Mouse (Mus musculus) heart, embryonic 12.5 days (tissue): Measurements from ENCODE around the gene Prr12. TPM values are rescaled to one million over a fixed set of nuclear protein-coding genes. Genes with fewer than 3 reads are reported as not detected.

Source experiments
- ATAC-seq: fragments of 200-750 bp; cut with Nextera tagmentation; 2 replicates; pipeline ENCODE4 v1.8.0; 2017; ENCODE audit warnings: moderate TSS enrichment, moderate library complexity; ENCODE audit not compliant: insufficient number of reproducible peaks, low FRiP score
- H3K27ac ChIP-seq: fragments of 300-500 bp; sonication (generic); 2 replicates; pipeline ENCODE4 v1.5.1; 2016; ENCODE audit warnings: mild to moderate bottlenecking, moderate library complexity; ENCODE audit not compliant: poor library complexity, severe bottlenecking
- H3K27me3 ChIP-seq: fragments of 300-500 bp; sonication (generic); replicated peaks from 2 replicates; pipeline ENCODE4 v1.6.1; 2016; ENCODE audit warnings: mild to moderate bottlenecking, moderate library complexity
- H3K36me3 ChIP-seq: fragments of 300-500 bp; sonication (generic); 2 replicates; pipeline ENCODE4 v1.6.1; 2016; ENCODE audit warnings: mild to moderate bottlenecking, moderate library complexity
- H3K4me1 ChIP-seq: fragments of 300-500 bp; sonication (generic); replicated peaks from 2 replicates; pipeline ENCODE4 v1.6.1; 2016; ENCODE audit warnings: mild to moderate bottlenecking
- H3K4me2 ChIP-seq: fragments of 300-500 bp; sonication (generic); 2 replicates; pipeline ENCODE4 v1.6.1; 2016; ENCODE audit warnings: mild to moderate bottlenecking, moderate library complexity
- H3K4me3 ChIP-seq: fragments of 300-500 bp; sonication (generic); 2 replicates; pipeline ENCODE4 v1.5.1; 2016; ENCODE audit warnings: mild to moderate bottlenecking
- H3K9ac ChIP-seq: fragments of 300-500 bp; sonication (generic); 2 replicates; pipeline ENCODE4 v1.6.1; 2016; ENCODE audit warnings: mild to moderate bottlenecking, moderate library complexity
- H3K9me3 ChIP-seq: fragments of 300-500 bp; sonication (generic); replicated peaks from 2 replicates; pipeline ENCODE4 v1.6.1; 2016; ENCODE audit warnings: mild to moderate bottlenecking, moderate library complexity
- WGBS: fragments of 180-500 bp; shearing (Covaris S2); methylation state at CpG from one replicate; pipeline ENCODE4 v1.1.7; 2016; 5-methylcytosine and 5-hydroxymethylcytosine counted together
- polyA plus RNA-seq: library from polyadenylated mRNA; unstranded; fragments of >200 nt; fragmentation: Nextera tagmentation; extraction: Ambion mirVana; gene quantifications from 2 replicates; pipeline ENCODE4 v1.2.1, GENCODE M21; 2016

The Prr12 gene
- polyA plus RNA-seq, 1 experiment from 2014 or later, result 7.1 TPM

DNA sequence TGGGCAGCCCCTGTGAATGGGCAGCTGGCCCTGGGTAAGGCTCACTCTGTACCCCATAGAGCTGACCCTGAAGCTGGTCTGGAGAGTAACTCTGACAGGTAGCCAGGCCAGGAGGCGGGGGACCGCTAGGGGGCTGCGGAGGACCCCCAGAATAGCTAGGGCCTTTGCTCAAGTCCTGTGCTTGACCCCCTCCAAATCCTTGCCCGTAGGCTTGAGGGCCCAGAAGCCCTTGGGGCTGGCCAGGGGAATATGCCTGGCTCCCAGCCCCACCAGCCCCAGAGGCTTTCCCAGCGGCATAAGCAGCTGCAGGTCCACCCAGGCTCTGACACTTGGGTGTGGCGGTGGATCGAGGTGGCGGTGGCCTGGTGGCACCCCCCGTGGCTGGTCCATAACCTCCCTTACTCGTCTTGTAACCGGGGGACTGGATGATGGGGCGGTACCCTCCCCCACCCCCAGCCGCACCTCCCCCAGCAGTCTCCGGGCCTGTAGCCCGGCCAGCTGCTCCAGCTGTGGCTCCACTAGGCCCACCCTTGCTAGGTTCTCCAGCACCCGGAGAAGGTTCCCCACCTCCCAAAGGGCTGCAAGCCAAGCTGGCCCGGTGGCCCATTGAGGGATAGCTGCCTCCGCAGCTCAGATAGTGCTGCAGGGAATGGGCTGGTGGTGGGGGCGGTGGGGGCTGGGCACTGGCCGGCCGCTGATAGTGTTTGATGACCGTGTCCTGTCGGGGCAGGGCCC lies 3.6 kb downstream of the Prr12 start:
- Histone ChIP-seq H3K4me2 (no peak overlapping the region), H3K4me3 (no peak overlapping the region), H3K36me3 (peaks cover 67% of the 10 kb centered on the region), H3K9ac (no peak overlapping the region), H3K9me3 (no peaks in the 10 kb centered on the region), H3K27me3 (no peaks in the 10 kb centered on the region), H3K27ac (no peak overlapping the region), H3K4me1 (peaks cover 21% of the 10 kb centered on the region)
- ATAC-seq, result no peak
- WGBS, result 93% methylated on average over 23 of the region's 23 CpGs

DNA sequence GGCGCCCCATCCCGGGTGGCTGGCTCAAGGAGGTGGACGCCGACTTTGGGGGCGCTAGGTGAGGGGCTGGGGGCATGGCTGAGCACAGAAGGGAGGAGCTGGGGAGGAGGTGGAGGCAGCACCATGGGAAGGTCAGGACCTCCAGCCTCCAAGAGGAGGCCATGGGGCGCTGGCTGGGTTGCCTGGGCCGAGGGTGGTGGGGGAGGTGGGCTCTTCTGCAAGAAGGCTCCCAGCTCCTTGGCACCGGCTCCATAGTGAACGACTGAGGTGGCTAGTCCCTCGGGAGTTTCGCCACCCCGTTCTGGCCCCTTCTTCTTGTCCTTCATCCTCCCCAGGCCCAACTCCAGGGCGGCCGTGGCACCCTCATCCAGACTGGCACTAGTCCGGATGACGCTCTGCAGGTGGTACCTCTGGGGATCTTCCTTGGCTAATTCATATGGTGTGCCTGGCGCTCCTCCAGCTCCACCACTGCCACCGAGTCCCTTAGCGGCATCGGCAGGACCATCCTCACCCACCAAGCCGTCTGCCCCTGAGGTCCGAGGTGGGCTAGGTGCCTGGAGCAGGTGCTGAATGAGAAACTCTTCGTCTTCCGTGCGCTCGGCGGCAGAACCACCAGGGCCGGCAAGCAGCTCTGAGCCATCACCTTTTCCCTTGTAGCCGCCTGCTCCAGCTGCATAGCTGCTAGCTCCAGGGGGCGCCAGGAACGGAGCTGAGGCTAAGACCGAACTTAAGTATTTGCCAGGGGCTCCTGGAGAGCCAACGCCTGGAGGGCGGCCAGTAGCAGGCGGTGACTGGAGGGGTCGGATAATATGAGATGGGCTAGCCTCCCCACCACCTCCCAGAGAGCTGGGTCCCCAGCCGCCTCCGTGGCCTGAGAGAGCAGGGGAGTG lies 4.4 kb downstream of the Prr12 start:
- ATAC-seq, result no peak
- Histone ChIP-seq H3K9ac (no peak overlapping the region), H3K4me2 (no peak overlapping the region), H3K36me3 (peaks cover 75% of the 10 kb centered on the region), H3K9me3 (no peaks in the 10 kb centered on the region), H3K4me3 (no peak overlapping the region), H3K27me3 (no peaks in the 10 kb centered on the region), H3K4me1 (peaks cover 21% of the 10 kb centered on the region), H3K27ac (no peak overlapping the region)
- 92% methylated on average over 38 of the region's 38 CpGs for WGBS

DNA sequence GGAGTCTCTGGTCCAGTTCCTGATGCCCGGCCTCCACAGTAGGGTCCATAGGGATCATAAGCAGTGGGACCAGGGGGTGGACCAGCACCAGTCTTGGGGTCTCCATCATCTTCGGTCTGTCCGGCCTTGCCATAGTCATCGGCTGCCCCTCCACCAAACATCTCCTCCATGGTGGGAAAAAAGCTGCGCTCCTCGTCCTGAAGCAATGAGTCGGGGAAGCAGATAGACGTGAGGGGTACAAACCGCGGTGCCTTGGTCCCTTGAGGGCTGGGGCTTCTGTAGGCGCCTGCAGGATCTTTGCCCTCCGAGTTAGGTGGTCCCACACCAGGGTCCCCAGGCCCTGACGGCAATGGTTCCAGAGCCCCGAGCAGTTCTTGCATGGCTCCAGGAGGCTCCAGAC lies 5.2 kb downstream of the Prr12 start:
- 96% methylated on average over 14 of the region's 14 CpGs for WGBS

DNA sequence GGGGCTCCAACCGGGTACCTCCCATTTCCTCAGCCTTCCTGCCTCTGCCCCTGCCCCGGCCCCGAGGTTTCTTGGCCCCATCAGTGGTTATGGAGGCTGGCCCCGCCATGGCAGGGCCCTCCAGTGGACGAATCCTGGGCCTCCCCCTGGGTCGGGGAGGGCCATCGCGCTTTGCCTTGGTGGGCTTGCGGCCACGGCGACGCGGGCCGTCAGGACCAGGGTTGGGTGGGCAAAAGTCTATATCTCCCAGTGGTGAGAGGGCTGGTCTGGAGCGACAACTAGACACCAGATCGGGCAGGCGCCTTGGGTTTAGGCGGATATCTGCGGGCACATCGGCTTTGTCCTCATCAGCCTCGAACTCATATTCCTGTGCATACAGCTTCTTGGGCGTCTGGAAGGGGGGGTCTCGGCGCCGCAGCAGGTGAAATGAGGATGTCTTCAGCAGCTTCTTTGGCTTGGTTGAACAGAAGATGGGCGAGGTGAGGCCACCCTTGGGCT lies 5.8 kb downstream of the Prr12 start:
- H3K4me3 ChIP-seq, result no peak overlapping the region
- no peak overlapping the region for H3K27ac ChIP-seq
- no peak overlapping the region for H3K9ac ChIP-seq
- no peak overlapping the region for H3K4me2 ChIP-seq
- peaks cover 89% of the 10 kb centered on the region for H3K36me3 ChIP-seq
- ATAC-seq, result no peak
- no peaks in the 10 kb centered on the region for H3K27me3 ChIP-seq
- H3K9me3 ChIP-seq, result no peaks in the 10 kb centered on the region
- 94% methylated on average over 26 of the region's 26 CpGs for WGBS
- H3K4me1 ChIP-seq, result peaks cover 19% of the 10 kb centered on the region

More for the DNA sequence above, 5.2 kb downstream of the Prr12 start:
- no peak overlapping the region for H3K4me3 ChIP-seq
- H3K9me3 ChIP-seq, result no peaks in the 10 kb centered on the region
- no peak overlapping the region for H3K27ac ChIP-seq
- peaks cover 21% of the 10 kb centered on the region for H3K4me1 ChIP-seq
- H3K4me2 ChIP-seq, result no peak overlapping the region
- H3K36me3 ChIP-seq, result peaks cover 83% of the 10 kb centered on the region
- ATAC-seq, result no peak
- no peak overlapping the region for H3K9ac ChIP-seq
- H3K27me3 ChIP-seq, result no peaks in the 10 kb centered on the region

DNA sequence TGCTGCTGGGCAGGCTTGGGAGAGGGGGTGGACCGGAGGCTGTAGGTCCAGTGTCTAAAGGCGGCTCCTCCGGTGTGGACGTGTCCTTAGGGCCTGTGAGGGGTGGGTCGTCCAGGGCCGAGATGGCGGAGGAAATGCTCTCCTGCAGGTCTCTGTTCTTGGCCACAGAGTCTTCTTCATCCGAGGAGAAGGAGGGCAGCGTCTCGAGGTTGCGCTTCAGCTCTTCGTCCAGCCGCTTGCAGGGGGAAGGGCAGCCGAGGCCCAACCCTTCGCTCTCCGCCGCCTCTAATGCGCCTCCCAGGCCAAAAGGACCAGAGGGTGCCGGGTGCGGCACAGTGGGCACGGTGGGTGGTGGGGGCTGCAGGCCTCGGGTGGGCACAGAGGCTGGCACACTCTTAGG lies 6.9 kb downstream of the Prr12 start:
- H3K9ac ChIP-seq, result no peak overlapping the region
- 93% methylated on average over 22 of the region's 22 CpGs for WGBS
- no peak overlapping the region for H3K4me3 ChIP-seq

DNA sequence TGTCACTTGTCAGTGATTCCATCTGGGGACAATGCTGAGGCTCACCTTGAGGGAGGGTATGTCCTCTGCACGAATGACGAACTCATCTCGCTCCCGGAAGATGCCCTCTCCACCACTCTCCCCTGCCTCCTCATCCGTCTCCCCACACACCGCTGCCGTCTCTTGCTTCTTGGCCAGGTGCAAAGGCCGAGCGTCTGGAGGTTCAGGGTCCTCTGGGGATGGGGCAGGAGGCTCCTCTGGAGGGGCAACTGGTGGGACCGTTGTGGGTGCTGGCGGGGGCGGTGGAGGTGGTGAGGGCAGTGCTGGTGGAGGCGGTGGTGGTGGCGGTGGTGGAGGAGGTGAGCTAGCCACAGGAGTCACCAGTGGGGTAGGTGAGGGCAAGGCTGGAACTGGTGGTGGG lies 9.4 kb downstream of the Prr12 start:
- Histone ChIP-seq H3K27ac (no peak overlapping the region), H3K36me3 (peaks cover 98% of the 10 kb centered on the region), H3K4me1 (no peaks in the 10 kb centered on the region), H3K4me2 (no peak overlapping the region), H3K9me3 (no peaks in the 10 kb centered on the region), H3K4me3 (no peak overlapping the region), H3K9ac (no peak overlapping the region), H3K27me3 (no peaks in the 10 kb centered on the region)
- WGBS, result 97% methylated on average over 14 of the region's 14 CpGs
- ATAC-seq, result no peak

More for the DNA sequence above, 6.9 kb downstream of the Prr12 start:
- ATAC-seq, result no peak
- H3K36me3 ChIP-seq, result peaks cover 99% of the 10 kb centered on the region
- H3K9me3 ChIP-seq, result no peaks in the 10 kb centered on the region
- H3K27me3 ChIP-seq, result no peaks in the 10 kb centered on the region
- H3K27ac ChIP-seq, result no peak overlapping the region
- peaks cover 8% of the 10 kb centered on the region for H3K4me1 ChIP-seq
- H3K4me2 ChIP-seq, result no peak overlapping the region

DNA sequence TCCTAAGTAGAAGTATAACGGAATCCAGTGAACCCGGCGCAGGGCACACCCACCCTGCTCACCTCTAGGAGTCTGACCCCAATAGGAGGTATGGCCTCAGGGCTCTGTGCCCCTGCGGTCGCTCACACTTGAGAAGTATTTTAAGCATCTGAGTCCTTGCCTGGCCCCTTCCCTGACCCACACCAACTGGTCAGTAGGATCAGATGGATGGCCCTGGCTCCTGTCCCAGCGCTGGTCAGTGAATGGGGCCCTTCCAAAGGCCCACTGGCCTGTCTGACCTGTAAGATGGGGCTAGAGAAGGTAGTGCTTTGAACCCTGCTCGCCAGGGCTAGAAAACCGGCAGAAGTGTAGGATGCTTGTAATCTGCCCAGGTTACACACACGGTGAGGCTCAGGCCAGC lies 11.8 kb downstream of the Prr12 start:
- no peaks in the 10 kb centered on the region for H3K9me3 ChIP-seq
- H3K36me3 ChIP-seq, result peaks cover 98% of the 10 kb centered on the region
- WGBS, result 84% methylated on average over 9 of the region's 9 CpGs
- no peak overlapping the region for H3K27ac ChIP-seq
- H3K9ac ChIP-seq, result no peak overlapping the region
- H3K4me3 ChIP-seq, result no peak overlapping the region
- H3K4me2 ChIP-seq, result no peak overlapping the region
- ATAC-seq, result no peak
- H3K4me1 ChIP-seq, result no peaks in the 10 kb centered on the region
- no peaks in the 10 kb centered on the region for H3K27me3 ChIP-seq

DNA sequence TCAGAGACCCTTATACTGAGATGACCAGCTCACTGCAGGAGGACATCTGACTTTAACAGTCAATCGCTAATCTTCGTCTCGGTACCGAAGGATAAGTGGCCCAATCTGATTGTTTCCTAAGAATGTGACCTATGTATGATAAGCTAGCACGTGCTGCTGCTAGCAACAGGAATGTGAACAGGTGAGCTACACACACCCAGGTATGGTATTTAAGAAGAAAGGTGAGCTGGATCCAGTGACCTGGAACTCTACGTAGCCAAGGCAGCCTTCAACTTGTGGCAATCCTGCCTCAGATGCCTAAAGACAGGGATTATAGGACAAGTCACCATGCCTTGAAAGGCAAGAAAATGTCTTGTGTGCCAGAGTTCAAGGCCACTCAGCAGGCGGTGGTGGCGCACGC lies 14.3 kb downstream of the Prr12 start:
- H3K9ac ChIP-seq, result no peak overlapping the region
- no peak overlapping the region for H3K27ac ChIP-seq
- no peak overlapping the region for H3K4me3 ChIP-seq
- peaks cover 99% of the 10 kb centered on the region for H3K36me3 ChIP-seq
- H3K27me3 ChIP-seq, result no peaks in the 10 kb centered on the region
- WGBS, result 93% methylated on average over 9 of the region's 9 CpGs
- no peak overlapping the region for H3K4me2 ChIP-seq
- no peaks in the 10 kb centered on the region for H3K4me1 ChIP-seq
- no peak for ATAC-seq
- H3K9me3 ChIP-seq, result no peaks in the 10 kb centered on the region

DNA sequence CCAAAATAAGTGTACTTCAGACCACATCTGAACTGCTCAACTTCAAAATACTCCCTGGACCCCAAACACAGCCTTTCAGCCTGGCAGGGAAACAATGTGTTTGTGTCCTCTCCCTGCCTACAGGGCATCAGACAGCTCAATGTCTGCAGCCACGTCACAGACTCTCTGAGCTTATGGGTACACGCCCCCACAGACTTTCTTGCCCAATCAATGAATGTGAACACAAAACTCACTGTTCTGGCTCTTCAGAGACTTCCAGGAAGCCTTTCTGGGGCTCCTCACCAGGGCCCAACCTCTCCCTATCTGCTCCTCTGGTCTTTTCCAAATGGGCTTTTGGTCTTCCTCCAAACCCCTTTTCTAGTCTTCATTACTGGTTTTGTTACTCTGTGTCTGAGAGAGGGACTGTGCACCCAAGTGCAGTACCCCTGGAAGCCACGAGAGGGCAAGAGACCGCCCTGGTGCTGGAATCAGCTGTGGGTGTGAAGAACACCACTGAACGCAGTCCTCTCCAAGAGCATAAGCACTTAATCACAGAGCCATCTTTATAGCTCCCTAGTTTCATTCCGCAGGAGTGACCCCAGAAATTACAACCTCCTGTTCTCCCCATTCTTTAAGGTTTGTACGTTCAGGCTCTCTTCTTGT lies 14.8 kb downstream of the Prr12 start:
- no peak for ATAC-seq
- Histone ChIP-seq H3K9me3 (no peaks in the 10 kb centered on the region), H3K4me3 (no peak overlapping the region)

DNA sequence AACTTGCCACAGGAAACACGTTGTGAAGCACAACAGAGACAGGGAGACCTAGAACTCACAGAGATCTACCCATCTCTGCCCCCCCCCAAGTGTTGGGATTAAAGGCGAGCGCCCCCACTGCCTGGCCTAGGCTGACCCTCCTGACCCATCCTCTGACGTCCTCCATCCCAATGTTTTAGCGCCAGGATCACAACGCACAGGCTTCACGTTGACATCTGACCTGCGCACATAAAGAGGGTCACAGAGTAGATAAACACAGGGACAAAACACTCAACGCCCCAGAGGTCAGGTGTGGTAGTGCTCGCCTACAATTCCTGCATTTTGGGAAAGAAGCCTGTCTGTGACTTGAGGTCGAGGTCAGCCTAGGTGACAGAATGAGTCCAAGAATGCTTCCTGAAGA lies 16.0 kb downstream of the Prr12 start:
- Histone ChIP-seq H3K27ac (no peak overlapping the region), H3K9ac (no peak overlapping the region)
- WGBS, result 89% methylated on average over 11 of the region's 11 CpGs

More for the DNA sequence above, 14.8 kb downstream of the Prr12 start:
- Histone ChIP-seq H3K4me1 (no peaks in the 10 kb centered on the region), H3K9ac (no peak overlapping the region), H3K27me3 (no peaks in the 10 kb centered on the region), H3K36me3 (peaks cover 99% of the 10 kb centered on the region), H3K27ac (no peak overlapping the region), H3K4me2 (no peak overlapping the region)
- WGBS, result 69% methylated on average over 7 of the region's 7 CpGs

DNA sequence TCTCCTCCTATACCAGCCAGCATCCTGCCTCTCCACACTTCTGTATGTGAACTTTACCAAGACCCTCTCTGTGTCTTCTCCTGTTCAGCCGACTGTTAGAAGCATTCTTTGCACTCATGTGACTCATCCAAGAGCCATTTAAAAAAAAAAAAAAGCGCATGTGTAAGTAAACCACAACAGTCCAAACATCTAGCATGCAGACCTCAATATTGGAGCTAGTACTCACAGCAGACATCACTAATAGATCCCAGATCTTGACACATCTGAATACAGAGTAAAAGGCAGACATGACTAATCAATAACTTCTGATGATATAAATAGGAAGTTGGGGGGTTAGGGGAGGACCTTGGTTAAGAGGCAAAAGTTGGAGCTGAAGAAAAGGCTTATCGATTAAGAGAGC lies 17.1 kb downstream of the Prr12 start:
- no peak overlapping the region for H3K9ac ChIP-seq
- WGBS, result 95% methylated on average over 3 of the region's 3 CpGs
- H3K36me3 ChIP-seq, result peaks cover 99% of the 10 kb centered on the region
- H3K27ac ChIP-seq, result no peak overlapping the region
- H3K4me1 ChIP-seq, result no peaks in the 10 kb centered on the region
- H3K4me3 ChIP-seq, result no peak overlapping the region
- no peaks in the 10 kb centered on the region for H3K9me3 ChIP-seq
- no peak overlapping the region for H3K4me2 ChIP-seq
- H3K27me3 ChIP-seq, result no peaks in the 10 kb centered on the region
- ATAC-seq, result no peak

More for the DNA sequence above, 16.0 kb downstream of the Prr12 start:
- Histone ChIP-seq H3K4me1 (no peaks in the 10 kb centered on the region), H3K4me2 (no peak overlapping the region), H3K4me3 (no peak overlapping the region), H3K27me3 (no peaks in the 10 kb centered on the region), H3K36me3 (peaks cover 99% of the 10 kb centered on the region), H3K9me3 (no peaks in the 10 kb centered on the region)
- no peak for ATAC-seq
